Mouse (Mus musculus): ENCODE results near the gene Lrrc66. TPM values are rescaled to one million over a fixed set of nuclear protein-coding genes. Genes with fewer than 3 reads are reported as not detected.

Lrrc66 gene
- polyA plus RNA-seq (2017; shearing (Covaris generic)): under 1 TPM; 0.17 to 0.53 TPM

DNA sequence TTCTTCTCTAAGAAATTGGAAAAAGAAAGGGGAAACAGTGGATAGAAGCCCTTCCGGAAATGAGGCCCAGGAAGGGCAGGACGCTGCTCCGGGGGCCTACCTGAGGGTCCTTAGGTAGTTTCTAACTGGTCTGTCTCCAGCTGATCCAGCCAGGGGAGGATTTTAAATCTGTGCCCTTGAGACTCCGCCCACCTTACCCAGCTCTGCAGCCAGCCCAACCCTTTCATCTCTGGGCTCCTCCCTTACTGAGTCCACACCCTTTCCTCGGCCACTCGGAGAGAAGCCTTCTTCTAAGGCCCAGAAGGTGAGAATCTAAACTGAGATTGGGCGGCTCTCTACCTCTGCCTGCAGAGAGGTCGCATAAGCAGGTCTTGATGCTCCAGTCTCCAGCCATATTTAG, at the start of gene Lrrc66:
Lrrc66 (minus strand) TSS at position 236 of the 400 bp plus-strand sequence.

DNA sequence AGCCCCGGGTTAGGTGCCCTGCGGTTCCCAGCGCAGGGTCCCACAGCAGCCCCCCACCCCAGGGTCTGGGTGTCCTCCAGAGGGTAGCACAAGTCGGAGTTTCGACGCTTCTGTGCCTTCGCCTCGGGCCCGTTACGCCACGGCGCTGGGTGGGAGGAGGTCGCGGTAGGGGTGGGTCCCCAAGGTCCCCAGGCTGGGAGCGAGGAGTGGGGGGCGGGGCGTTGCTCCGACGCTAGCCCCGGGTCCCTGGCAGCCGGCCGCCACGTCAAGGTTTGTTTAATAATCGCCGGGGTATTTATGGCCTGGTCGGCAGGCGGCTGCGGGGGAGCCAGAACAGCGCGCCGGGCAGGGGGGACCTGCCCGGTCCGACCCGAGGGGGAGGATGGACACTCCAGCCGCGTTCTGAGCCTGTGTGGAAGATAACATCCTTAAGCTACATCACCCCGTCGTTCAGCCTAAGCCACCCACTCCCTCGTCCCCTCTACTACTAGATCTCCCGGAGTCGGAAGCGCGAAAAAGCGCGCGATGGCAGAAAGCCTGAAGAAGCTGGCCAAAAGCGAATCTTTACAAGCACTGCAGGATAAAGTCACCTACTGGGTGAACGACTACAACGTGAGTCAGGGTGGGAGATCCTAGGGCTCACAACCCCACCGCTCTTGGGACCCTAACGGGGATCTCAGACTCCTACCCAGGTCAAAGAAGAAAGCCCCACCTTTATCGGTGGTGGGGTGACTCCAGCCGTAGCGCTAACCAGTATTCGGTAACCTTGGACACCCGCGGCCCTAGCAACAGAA, 18.9 kb upstream of the Lrrc66 start, which contains the start of gene Spata18:
Spata18 (plus strand) TSS at position 319 of the 794 bp plus-strand sequence.

DNA sequence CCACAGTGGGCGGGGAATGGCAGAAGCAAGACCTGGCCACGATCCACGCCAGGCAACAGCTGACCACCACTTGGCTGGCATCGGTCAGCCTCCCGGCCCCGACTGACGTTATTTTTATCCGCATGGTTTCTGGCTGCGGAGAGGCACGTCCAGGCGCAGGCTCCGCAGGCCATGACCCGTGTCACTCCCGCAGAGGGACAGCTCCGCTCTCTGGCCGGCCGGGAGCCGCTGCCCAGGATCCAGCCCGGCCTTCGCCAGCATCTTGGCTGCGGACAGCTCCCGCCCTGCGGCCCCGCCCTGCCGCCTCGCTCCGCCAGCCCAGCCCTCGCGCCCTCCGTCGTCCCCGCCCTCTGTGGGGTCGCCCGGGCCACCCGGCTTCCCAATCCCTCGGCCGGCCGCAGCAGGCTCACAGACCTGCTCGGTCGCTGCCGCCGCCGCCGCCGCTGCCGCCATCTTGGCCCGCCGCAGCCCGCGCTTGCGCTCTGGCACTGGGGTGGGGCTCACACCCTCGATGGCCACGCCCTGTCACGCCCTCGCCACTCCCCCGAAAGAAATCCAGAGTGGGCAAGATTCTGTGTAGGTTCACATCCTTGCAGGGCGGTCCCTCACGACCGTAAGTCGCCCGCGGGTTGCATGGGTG, 15.1 kb upstream of the Lrrc66 start, which contains the start of gene Sgcb:
Sgcb (minus strand) TSS at position 530 of the 640 bp plus-strand sequence.

Other genes with a start within 250 kb of the Lrrc66 start
- under 1 TPM; 0.06 to 0.92 TPM for gene Cwh43, start 226.5 kb downstream of the Lrrc66 start, polyA plus RNA-seq (2017; shearing (Covaris generic))
- 10 to 100 TPM; 17.6 to 20.1 TPM for gene Dcun1d4, start 151.5 kb downstream of the Lrrc66 start, polyA plus RNA-seq (2017; shearing (Covaris generic))
- 10 to 100 TPM; 13.3 to 13.6 TPM for gene Sgcb, start 15.3 kb upstream of the Lrrc66 start, polyA plus RNA-seq (2017; shearing (Covaris generic))
- gene Spata18, start 18.9 kb upstream of the Lrrc66 start, polyA plus RNA-seq (2017; shearing (Covaris generic)): under 1 TPM in 1 of 2 experiments, not detected in 1; 0.56 TPM

Data from inflammation-experienced regulatory T-cells (primary cell).